Mouse (Mus musculus): ENCODE measurements around the gene Nphp4.
"Not testable (repeated sequence)": the region's sequence is repeated elsewhere in the genome, so short reads cannot be mapped to it uniquely, and the experiment has no call there.

The Nphp4 gene

GRCm38 (mm10) chr4:152480426-152480825 is 3.9 kb downstream of the Nphp4 start:
- no peak for DNase-seq

GRCm38 (mm10) chr4:152488046-152488445 is 11.5 kb downstream of the Nphp4 start:
- DNase-seq: no peak

DNA sequence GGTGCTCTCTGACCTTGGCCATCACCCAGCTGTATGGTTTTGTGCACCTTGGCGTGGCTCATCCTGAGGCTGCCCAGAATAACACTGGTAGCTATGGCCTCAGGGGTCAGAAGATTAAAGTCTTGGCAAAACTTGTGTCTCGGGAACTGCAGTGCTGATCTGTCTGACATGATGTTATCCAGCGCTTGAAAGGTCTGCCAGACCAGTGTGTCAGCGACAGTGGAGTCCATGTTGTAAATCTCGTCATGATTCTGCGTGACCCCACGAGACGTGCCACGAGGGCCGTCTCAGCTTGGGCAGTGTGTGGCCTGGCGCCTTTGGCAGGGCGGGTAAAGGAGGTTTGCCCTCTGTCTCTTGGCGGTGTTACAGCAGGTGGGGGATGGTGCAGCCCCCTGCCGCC is 13.8 kb downstream of the Nphp4 start:
- no peak for DNase-seq

DNA sequence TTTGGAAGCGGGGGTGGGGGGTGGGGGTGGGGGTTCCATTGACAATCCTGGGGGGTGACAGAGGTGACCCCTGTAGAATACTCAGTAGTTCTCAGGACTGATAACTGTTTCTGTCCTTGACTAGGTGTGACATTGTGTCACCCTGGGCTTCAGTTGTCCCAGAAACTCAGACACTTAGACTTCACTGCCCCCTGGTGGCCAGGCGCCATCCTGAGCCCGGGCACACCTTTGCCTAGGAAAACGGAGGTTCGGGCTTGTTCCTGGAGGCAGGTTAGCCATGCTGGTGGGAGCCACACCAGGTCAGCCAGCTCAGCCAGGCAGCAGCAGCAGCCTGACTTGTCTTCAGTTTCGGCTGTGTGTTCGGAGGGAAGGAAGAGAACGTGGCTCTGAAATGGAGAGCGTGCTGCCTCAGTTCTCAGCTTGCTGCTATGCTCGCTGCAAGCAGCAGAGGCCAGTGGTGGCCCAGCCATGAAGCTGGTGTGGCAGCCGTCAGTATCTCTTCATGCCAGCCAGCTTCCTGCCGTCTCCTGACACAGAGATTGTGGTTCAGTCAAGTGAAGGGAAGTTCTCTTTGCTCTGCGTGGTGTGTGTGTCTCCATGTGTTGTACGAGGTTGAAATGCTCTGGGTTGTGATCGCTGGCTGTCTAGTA is 14.9 kb downstream of the Nphp4 start:
- DNase-seq: peak; percentile 80

- DNase-seq: peak; percentile 27
Measured at GRCm38 (mm10) chr4:152494360-152494879, 17.9 kb downstream of the Nphp4 start.

DNA sequence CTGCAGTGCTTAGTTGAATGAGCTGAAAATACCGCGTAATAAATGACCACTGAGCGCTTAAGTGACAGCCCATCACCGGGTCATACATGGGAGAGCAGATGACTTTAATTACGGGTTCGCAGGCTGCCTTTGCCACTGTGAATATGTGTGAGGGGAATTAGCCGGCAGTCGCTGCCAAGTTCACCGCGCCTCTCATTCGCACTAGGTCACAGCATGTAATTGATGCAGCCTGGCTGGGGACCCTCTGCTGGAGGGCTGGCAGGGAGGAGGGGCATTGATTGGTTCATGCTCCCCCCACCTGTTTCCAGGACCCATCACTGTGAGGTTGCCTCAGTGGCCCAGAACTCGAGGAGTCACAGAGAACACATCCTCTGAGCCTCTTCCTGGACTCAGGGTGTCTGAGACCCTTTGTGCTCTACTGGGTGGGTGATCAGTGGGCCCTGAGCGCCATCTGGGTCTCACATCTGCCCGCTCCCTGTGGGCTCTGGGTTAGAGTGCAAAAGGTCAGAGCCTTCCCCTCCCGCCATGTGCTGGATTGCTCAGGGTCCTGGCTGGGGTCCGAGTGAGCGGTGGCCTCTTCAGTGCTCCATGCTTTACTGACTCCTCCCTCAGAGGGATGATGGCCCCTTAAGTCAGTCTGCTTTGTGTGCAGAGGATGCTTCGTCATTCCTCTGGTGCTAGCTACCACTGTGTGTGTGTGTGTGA is 35.9 kb downstream of the Nphp4 start:
- no peak for DNase-seq

- no peak for DNase-seq
Measured at GRCm38 (mm10) chr4:152514884-152515283, 38.4 kb downstream of the Nphp4 start.

- no peak for DNase-seq
Measured at GRCm38 (mm10) chr4:152519106-152519505, 42.6 kb downstream of the Nphp4 start.

DNA sequence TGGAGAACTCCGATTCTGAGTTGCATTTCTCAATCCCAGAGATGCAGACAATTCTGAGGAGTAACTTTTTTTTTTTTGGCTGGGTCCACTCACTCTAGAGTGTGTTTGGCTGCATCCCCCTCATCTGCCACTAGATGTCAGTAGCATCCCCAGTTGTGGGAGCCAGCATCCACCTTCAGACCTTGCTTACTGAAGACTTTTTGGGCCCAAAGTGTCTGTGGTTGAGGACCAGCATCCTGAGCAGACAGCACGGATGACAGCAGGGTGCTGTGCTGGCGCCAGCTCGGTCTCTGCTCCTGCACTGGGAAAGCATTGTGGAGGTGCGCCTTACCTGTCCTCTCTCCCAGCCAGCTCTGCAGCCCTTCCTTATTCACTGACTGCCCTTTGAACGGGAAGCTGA is 43.6 kb downstream of the Nphp4 start:
- DNase-seq: peak; percentile 63

- no peak for DNase-seq
Measured at GRCm38 (mm10) chr4:152532872-152533271, 56.4 kb downstream of the Nphp4 start.

GRCm38 (mm10) chr4:152539756-152540155 is 63.2 kb downstream of the Nphp4 start:
- DNase-seq: no peak

- DNase-seq: peak; percentile 80
Measured at GRCm38 (mm10) chr4:152541172-152541571, 64.7 kb downstream of the Nphp4 start.

DNA sequence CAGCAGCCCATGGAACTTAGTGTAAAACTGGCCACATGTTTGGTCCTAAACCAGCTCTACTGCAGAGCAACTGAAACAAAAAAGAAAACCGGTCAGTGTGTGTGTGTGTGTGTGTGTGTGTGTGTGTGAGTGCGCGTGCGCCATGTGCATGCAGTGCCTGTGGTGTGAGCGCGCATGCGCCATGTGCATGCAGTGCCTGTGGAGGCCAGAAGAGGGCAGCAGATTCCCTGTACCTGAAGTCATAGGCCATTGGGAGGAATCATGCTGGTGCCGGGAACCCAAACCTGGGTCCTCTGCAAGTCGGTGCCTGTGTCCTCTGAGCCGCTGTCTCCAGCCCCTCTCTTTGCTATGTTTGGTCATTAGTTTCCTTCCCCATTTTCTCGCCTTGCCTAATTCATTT is 65.9 kb downstream of the Nphp4 start:
- no peak for DNase-seq

DNA sequence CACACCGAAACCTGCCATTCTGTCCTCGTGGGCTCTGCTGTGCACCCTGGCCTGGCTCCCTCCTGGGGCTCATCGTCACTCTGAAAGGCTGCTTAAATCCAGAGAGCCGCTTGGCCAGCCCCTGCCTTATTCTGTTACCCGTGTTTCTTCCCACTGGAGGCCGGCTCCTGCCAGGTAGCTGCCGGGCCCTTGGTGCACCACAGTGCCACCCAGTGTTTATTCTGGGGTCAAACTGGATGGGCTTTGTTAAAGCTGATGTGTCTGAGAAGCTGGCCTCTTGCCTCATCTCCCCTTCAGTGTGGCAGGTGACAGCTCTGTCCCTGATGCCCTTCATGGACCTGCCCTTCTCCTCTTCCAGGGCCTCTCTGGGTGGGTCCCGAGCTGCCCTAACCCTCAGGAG is 70.0 kb downstream of the Nphp4 start:
- peak; percentile 18 for DNase-seq

DNA sequence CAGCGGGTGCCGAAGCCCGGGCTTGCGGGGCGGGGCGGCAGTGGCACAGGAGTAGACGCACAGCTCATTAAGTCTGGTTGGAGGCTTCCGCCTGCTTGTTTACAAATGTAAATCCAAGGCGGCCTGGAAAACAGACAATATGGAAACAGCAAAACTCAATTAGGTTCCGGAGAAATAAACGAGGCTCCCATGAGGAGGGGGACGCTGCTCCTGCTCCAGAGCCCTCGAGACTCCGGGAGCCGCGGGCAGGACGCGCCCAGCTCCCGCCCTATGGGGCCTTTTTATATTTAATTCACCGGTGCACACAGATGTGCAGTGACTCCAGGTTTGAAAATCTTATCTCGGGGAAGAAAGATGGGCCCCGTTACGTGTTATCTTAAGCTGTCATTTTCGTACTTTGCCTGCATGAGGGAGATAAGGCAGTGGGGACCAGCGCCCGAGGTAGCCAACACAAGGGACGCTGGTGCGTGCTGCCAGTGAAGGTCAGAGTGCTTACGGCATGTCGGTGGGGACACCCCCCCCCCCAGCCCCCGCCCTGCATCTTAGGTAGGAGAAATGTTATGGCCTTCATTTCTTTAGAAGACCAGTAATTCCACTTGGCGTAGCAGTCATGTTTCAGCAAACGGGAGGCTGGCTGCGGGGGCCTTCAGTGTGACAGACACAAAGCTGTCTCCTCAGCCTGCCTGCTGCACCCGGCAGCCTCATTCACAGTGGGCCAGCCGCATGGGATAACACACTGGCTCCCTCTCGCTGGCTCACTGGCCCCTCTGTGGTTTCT is 71.6 kb downstream of the Nphp4 start:
- no peak for DNase-seq

- DNase-seq: no peak
Measured at GRCm38 (mm10) chr4:152549507-152550202, 73.1 kb downstream of the Nphp4 start.

- DNase-seq: no peak
Measured at GRCm38 (mm10) chr4:152550203-152550549, 73.7 kb downstream of the Nphp4 start.

DNA sequence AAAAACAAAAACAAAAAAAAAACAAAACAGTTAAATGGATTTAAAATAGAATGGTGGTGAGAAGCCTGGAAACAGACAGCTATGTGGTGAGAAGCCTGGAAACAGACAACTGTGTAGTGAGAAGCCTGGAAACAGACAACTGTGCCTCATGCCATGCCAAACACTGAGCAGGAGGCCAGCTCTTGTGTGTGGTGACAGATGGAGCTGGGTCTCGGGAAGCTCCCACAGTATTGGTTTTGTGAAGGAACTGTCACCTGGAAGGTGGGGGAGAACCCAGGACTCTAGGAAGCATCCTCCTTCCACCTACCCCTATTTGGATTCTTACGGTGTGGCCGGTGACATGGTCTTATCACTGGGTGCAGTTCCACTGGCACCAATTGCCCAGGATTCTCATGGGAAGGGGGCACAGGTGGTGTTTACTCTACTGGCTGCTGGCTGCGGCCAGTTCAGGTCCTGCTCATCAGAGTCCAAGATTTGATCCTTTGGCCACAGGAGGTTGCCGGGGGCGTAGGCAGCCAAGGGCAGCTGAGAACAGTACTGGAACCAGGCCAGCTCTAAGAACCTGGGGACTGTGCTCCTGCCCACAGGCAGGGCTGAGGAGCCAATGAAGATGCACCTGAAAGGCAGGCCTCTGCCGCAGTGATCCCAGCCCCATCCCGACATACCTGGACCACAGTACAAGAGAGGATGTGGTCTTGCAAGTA is 77.2 kb downstream of the Nphp4 start:
- no peak for DNase-seq

DNA sequence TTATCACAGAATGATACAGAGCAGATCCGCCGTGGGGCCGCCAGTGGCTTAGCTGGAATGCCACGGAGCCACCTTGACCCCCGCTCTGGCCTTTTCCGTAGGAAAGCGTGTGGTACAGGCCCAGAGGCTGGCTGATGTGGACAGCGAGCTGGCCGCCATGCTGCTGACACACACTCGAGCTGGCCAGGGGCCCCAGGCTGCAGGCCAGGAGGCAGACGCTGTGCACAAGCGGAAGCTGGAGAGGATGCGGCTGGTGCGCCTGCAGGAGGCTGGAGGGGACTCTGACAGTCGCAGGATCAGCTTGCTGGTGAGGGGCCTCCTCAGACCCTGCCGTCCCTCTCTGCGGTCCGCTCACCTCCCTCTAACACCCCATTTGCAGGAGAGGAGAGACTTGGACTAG is 77.9 kb downstream of the Nphp4 start:
- no peak for DNase-seq

GRCm38 (mm10) chr4:152555806-152556205 is 79.3 kb downstream of the Nphp4 start:
- not testable (repeated sequence) for DNase-seq

DNA sequence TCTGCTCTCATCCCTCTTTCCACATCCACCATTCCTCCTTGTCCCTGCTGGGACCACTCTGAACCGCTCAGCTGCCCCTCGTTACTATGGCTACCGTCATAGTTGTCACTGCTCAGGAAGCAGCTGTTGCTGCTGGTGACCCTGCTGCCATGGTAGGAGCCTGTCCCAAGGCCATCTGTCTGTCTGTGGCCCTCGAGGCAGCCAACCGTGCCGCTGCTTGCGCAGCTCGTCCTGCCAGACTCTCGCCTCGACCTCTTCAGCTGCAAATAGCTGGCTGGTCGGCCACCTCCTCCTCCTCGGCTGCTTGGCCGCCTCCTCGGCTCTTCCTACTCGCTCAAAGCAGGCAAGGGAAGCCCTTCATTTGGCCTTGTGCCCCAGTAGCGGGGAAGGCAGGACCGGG is 81.7 kb downstream of the Nphp4 start:
- DNase-seq: no peak

DNA sequence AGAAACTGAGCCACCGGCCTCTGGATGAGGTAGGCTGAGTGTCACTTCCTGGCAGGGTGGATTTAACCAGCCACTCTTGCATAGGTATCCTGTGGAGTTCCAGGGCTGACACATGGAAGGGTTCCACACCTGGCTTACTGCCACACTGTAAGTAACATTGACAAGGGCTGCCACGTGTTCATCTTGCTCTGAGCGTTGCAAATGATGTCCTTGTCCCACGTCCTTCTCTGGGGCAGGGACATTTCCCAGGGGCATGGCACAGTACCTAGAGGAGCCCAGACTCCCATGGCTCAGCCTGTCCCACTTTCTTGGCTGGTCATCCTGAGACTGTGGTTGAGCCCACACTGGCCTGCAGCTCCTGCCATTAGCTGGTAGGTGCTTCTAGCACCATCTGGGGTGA is 91.5 kb downstream of the Nphp4 start:
- DNase-seq: no peak

All from kidney, adult 9 months (tissue).